Mouse (Mus musculus) hindbrain, embryonic 15.5 days (tissue): ENCODE data around the gene Sgms1. TPM values are rescaled to one million over a fixed set of nuclear protein-coding genes. Genes with fewer than 3 reads are reported as not detected.

Source experiments
- ATAC-seq: fragments of 200-750 bp; cut with Nextera tagmentation; 2 replicates; pipeline ENCODE4 v1.8.0; 2017; ENCODE audit warnings: low read depth, moderate number of reproducible peaks, moderate TSS enrichment; ENCODE audit not compliant: low FRiP score
- H3K27ac ChIP-seq: fragments of 300-500 bp; sonication (generic); replicated peaks from 2 replicates; pipeline ENCODE4 v1.5.1; 2015; ENCODE audit warnings: mild to moderate bottlenecking, inconsistent platforms
- H3K27me3 ChIP-seq: fragments of 300-500 bp; sonication (generic); 2 replicates; pipeline ENCODE4 v1.6.1; 2015; ENCODE audit warnings: control low read depth, inconsistent platforms
- H3K36me3 ChIP-seq: fragments of 300-500 bp; sonication (generic); 2 replicates; pipeline ENCODE4 v1.6.1; 2015; ENCODE audit warnings: control low read depth, inconsistent platforms
- H3K4me1 ChIP-seq: fragments of 300-500 bp; sonication (generic); replicated peaks from 2 replicates; pipeline ENCODE4 v1.6.1; 2015; ENCODE audit warnings: control low read depth, inconsistent platforms
- H3K4me2 ChIP-seq: fragments of 300-500 bp; sonication (generic); 2 replicates; pipeline ENCODE4 v1.6.1; 2015; ENCODE audit warnings: moderate library complexity, mild to moderate bottlenecking, inconsistent platforms
- H3K4me3 ChIP-seq: fragments of 300-500 bp; sonication (generic); 2 replicates; pipeline ENCODE4 v1.5.1; 2015; ENCODE audit warnings: mild to moderate bottlenecking, inconsistent platforms
- H3K9ac ChIP-seq: fragments of 300-500 bp; sonication (generic); 2 replicates; pipeline ENCODE4 v1.6.1; 2015; ENCODE audit warnings: inconsistent platforms
- H3K9me3 ChIP-seq: fragments of 300-500 bp; sonication (generic); 2 replicates; pipeline ENCODE4 v1.6.1; 2016; ENCODE audit warnings: control low read depth, inconsistent platforms
- WGBS: fragments of 180-500 bp; shearing (Covaris S2); methylation state at CpG from one replicate; pipeline ENCODE4 v1.1.7; 2015; 5-methylcytosine and 5-hydroxymethylcytosine counted together
- polyA plus RNA-seq: library from polyadenylated mRNA; unstranded; fragments of >200 nt; fragmentation: Nextera tagmentation; extraction: Ambion mirVana; gene quantifications from 2 replicates; pipeline ENCODE4 v1.2.1, GENCODE M21; 2015

Gene Sgms1
- polyA plus RNA-seq, 1 experiment from 2014 or later, result 21.7 TPM

- Histone ChIP-seq H3K27ac (no peak overlapping the region), H3K4me2 (no peak overlapping the region), H3K9me3 (no peaks in the 10 kb centered on the region), H3K4me3 (no peak overlapping the region), H3K27me3 (no peaks in the 10 kb centered on the region), H3K9ac (no peak overlapping the region), H3K4me1 (no peaks in the 10 kb centered on the region; the same call in 1 of the 2 replicates), H3K36me3 (no peaks in the 10 kb centered on the region)
- ATAC-seq, result no peak
- over 99% methylated on average over 7 of the region's 7 CpGs for WGBS
Observed at GRCm38 (mm10) chr19:32198494-32199106, 190.9 kb downstream of the Sgms1 start.

GRCm38 (mm10) chr19:32196976-32197819, 192.3 kb downstream of the Sgms1 start:
- Histone ChIP-seq H3K36me3 (no peaks in the 10 kb centered on the region), H3K9me3 (no peaks in the 10 kb centered on the region), H3K27ac (no peak overlapping the region), H3K4me3 (no peak overlapping the region), H3K4me2 (no peak overlapping the region), H3K4me1 (no peaks in the 10 kb centered on the region; the same call in 1 of the 2 replicates), H3K27me3 (no peaks in the 10 kb centered on the region), H3K9ac (no peak overlapping the region)
- WGBS, result 79% methylated on average over 15 of the region's 15 CpGs
- no peak for ATAC-seq

GRCm38 (mm10) chr19:32196222-32196621, 193.3 kb downstream of the Sgms1 start:
- Histone ChIP-seq H3K4me2 (no peak overlapping the region), H3K4me1 (no peaks in the 10 kb centered on the region; the same call in 1 of the 2 replicates), H3K27me3 (no peaks in the 10 kb centered on the region), H3K9me3 (no peaks in the 10 kb centered on the region), H3K4me3 (no peak overlapping the region), H3K9ac (no peak overlapping the region), H3K36me3 (no peaks in the 10 kb centered on the region), H3K27ac (no peak overlapping the region)
- no peak for ATAC-seq
- 68% methylated on average over 5 of the region's 5 CpGs for WGBS

- no peaks in the 10 kb centered on the region for H3K36me3 ChIP-seq
- no peaks in the 10 kb centered on the region for H3K9me3 ChIP-seq
- H3K27ac ChIP-seq, result no peak overlapping the region
- ATAC-seq, result no peak
- no peaks in the 10 kb centered on the region for H3K27me3 ChIP-seq
- WGBS, result 18% methylated on average over 1 of the region's 1 CpGs
- H3K4me2 ChIP-seq, result no peak overlapping the region
- H3K4me1 ChIP-seq, result no peaks in the 10 kb centered on the region; the same call in 1 of the 2 replicates
- H3K9ac ChIP-seq, result no peak overlapping the region
- no peak overlapping the region for H3K4me3 ChIP-seq
Observed at GRCm38 (mm10) chr19:32194863-32195262, 194.7 kb downstream of the Sgms1 start.

GRCm38 (mm10) chr19:32194074-32194473, 195.4 kb downstream of the Sgms1 start:
- H3K4me1 ChIP-seq, result no peaks in the 10 kb centered on the region; the same call in 1 of the 2 replicates
- H3K4me3 ChIP-seq, result no peak overlapping the region
- no peaks in the 10 kb centered on the region for H3K36me3 ChIP-seq
- no peak for ATAC-seq
- no peaks in the 10 kb centered on the region for H3K27me3 ChIP-seq
- H3K9ac ChIP-seq, result no peak overlapping the region
- no peaks in the 10 kb centered on the region for H3K9me3 ChIP-seq
- no peak overlapping the region for H3K4me2 ChIP-seq
- 97% methylated on average over 3 of the region's 3 CpGs for WGBS
- no peak overlapping the region for H3K27ac ChIP-seq

- WGBS, result 88% methylated on average over 3 of the region's 3 CpGs
Observed at GRCm38 (mm10) chr19:32191596-32191995, 197.9 kb downstream of the Sgms1 start.

GRCm38 (mm10) chr19:32189961-32190360, 199.6 kb downstream of the Sgms1 start:
- no peaks in the 10 kb centered on the region for H3K27me3 ChIP-seq
- H3K9ac ChIP-seq, result no peak overlapping the region
- H3K4me1 ChIP-seq, result no peaks in the 10 kb centered on the region
- no peak overlapping the region for H3K27ac ChIP-seq
- no peak overlapping the region for H3K4me3 ChIP-seq
- H3K36me3 ChIP-seq, result no peaks in the 10 kb centered on the region
- no peak overlapping the region for H3K4me2 ChIP-seq
- WGBS, result 88% methylated on average over 6 of the region's 6 CpGs
- no peak for ATAC-seq
- H3K9me3 ChIP-seq, result no peaks in the 10 kb centered on the region

More at GRCm38 (mm10) chr19:32191596-32191995, 197.9 kb downstream of the Sgms1 start:
- Histone ChIP-seq H3K27me3 (no peaks in the 10 kb centered on the region), H3K36me3 (no peaks in the 10 kb centered on the region), H3K9me3 (no peaks in the 10 kb centered on the region), H3K9ac (no peak overlapping the region), H3K4me3 (no peak overlapping the region), H3K4me1 (no peaks in the 10 kb centered on the region; the same call in 1 of the 2 replicates), H3K27ac (no peak overlapping the region), H3K4me2 (no peak overlapping the region)
- no peak for ATAC-seq

- no peaks in the 10 kb centered on the region for H3K4me1 ChIP-seq
- no peak overlapping the region for H3K27ac ChIP-seq
- ATAC-seq, result no peak
- WGBS, result 74% methylated on average over 5 of the region's 5 CpGs
- H3K9me3 ChIP-seq, result no peaks in the 10 kb centered on the region
- no peaks in the 10 kb centered on the region for H3K27me3 ChIP-seq
- H3K36me3 ChIP-seq, result no peaks in the 10 kb centered on the region
- H3K4me2 ChIP-seq, result no peak overlapping the region
- no peak overlapping the region for H3K9ac ChIP-seq
- H3K4me3 ChIP-seq, result no peak overlapping the region
Observed at GRCm38 (mm10) chr19:32189036-32189436, 200.5 kb downstream of the Sgms1 start.

- Histone ChIP-seq H3K27ac (no peak overlapping the region), H3K27me3 (no peaks in the 10 kb centered on the region), H3K9me3 (no peaks in the 10 kb centered on the region), H3K36me3 (no peaks in the 10 kb centered on the region), H3K4me3 (no peak overlapping the region), H3K9ac (no peak overlapping the region), H3K4me2 (no peak overlapping the region), H3K4me1 (no peaks in the 10 kb centered on the region)
- no peak for ATAC-seq
- WGBS, result 89% methylated on average over 8 of the region's 8 CpGs
Observed at GRCm38 (mm10) chr19:32186594-32187092, 202.9 kb downstream of the Sgms1 start.

GRCm38 (mm10) chr19:32183005-32183404, 206.5 kb downstream of the Sgms1 start:
- Histone ChIP-seq H3K4me2 (no peak overlapping the region), H3K27me3 (no peaks in the 10 kb centered on the region), H3K9ac (no peak overlapping the region), H3K9me3 (no peaks in the 10 kb centered on the region), H3K4me3 (no peak overlapping the region), H3K36me3 (no peaks in the 10 kb centered on the region), H3K4me1 (no peaks in the 10 kb centered on the region), H3K27ac (no peak overlapping the region)
- WGBS, result 95% methylated on average over 4 of the region's 4 CpGs
- ATAC-seq, result no peak

- WGBS, result 92% methylated on average over 5 of the region's 5 CpGs
- Histone ChIP-seq H3K9ac (no peak overlapping the region), H3K4me3 (no peak overlapping the region), H3K27me3 (no peaks in the 10 kb centered on the region), H3K4me1 (no peaks in the 10 kb centered on the region), H3K27ac (no peak overlapping the region), H3K4me2 (no peak overlapping the region), H3K36me3 (no peaks in the 10 kb centered on the region), H3K9me3 (no peaks in the 10 kb centered on the region)
- ATAC-seq, result no peak
Observed at GRCm38 (mm10) chr19:32182471-32182870, 207.0 kb downstream of the Sgms1 start.

GRCm38 (mm10) chr19:32181721-32182394, 207.7 kb downstream of the Sgms1 start:
- Histone ChIP-seq H3K36me3 (no peaks in the 10 kb centered on the region), H3K4me3 (no peak overlapping the region), H3K9me3 (no peaks in the 10 kb centered on the region), H3K27me3 (no peaks in the 10 kb centered on the region), H3K27ac (no peak overlapping the region), H3K4me2 (no peak overlapping the region), H3K4me1 (no peaks in the 10 kb centered on the region), H3K9ac (no peak overlapping the region)
- 93% methylated on average over 12 of the region's 12 CpGs for WGBS
- ATAC-seq, result no peak
